Comparison of ENCODE assay signal across 32 mouse cellular contexts in genomic region chr14:105604451-105604850, GRCm38 (mm10).
"Had no signal": no experiment of that assay in that cellular context is flagged by ENCODE, and none has a peak within 500 bp of the region (broad histone marks: within the 10 kb centered on the region; RNA-seq: fewer than 3 reads in every experiment).

No protein-coding gene starts in this region.

- ATAC-seq: liver, embryonic 12.5 days; liver, postnatal 0 days; lung, postnatal 0 days; midbrain, embryonic 13.5 days; midbrain, embryonic 15.5 days; midbrain, embryonic 16.5 days had no signal

- H3K4me3 ChIP-seq: limb, embryonic 10.5 days; limb, embryonic 12.5 days; limb, embryonic 13.5 days; limb, embryonic 15.5 days; liver, embryonic 12.5 days; liver, embryonic 13.5 days; liver, embryonic 15.5 days; lung, embryonic 15.5 days; megakaryocyte, embryonic 14.5 days; midbrain, embryonic 10.5 days; midbrain, embryonic 12.5 days; midbrain, embryonic 13.5 days; midbrain, embryonic 15.5 days; myocyte; neural tube, embryonic 12.5 days had no signal

- H3K36me3 ChIP-seq: limb, embryonic 10.5 days; limb, embryonic 12.5 days; limb, embryonic 13.5 days; limb, embryonic 15.5 days; liver, embryonic 12.5 days; liver, embryonic 13.5 days; liver, embryonic 15.5 days; lung, embryonic 15.5 days; midbrain, embryonic 10.5 days; midbrain, embryonic 12.5 days; midbrain, embryonic 13.5 days; midbrain, embryonic 15.5 days; neural tube, embryonic 12.5 days had no signal

- H3K4me2 ChIP-seq: limb, embryonic 12.5 days; limb, embryonic 13.5 days; limb, embryonic 15.5 days; liver, embryonic 11.5 days; liver, embryonic 12.5 days; liver, embryonic 13.5 days; liver, embryonic 15.5 days; lung, embryonic 14.5 days; lung, embryonic 15.5 days; midbrain, embryonic 11.5 days; midbrain, embryonic 12.5 days; midbrain, embryonic 13.5 days; midbrain, embryonic 15.5 days; neural tube, embryonic 12.5 days had no signal

- H3K27me3 ChIP-seq: limb, embryonic 12.5 days; limb, embryonic 13.5 days; limb, embryonic 15.5 days; liver, embryonic 12.5 days; liver, embryonic 13.5 days; liver, embryonic 15.5 days; lung, embryonic 15.5 days; megakaryocyte, embryonic 14.5 days; midbrain, embryonic 12.5 days; midbrain, embryonic 13.5 days; midbrain, embryonic 15.5 days; neural tube, embryonic 12.5 days had no signal

- H3K9me3 ChIP-seq: limb, embryonic 10.5 days; limb, embryonic 12.5 days; limb, embryonic 13.5 days; limb, embryonic 15.5 days; liver, embryonic 12.5 days; liver, embryonic 13.5 days; liver, embryonic 15.5 days; lung, embryonic 15.5 days; midbrain, embryonic 10.5 days; midbrain, embryonic 12.5 days; midbrain, embryonic 13.5 days; midbrain, embryonic 15.5 days had no signal

- DNase-seq: left cerebral cortex, postnatal 4 days; liver; liver, embryonic 13.5 days; liver, postnatal 0 days; lung, adult 18-20 months; lung, adult 2 months; lung, postnatal 10 days; lung, postnatal 14 days; lung, postnatal 36 days; lung, postnatal 4 days; midbrain, embryonic 14.5 days had no signal

- H3K9ac ChIP-seq: limb, embryonic 12.5 days; limb, embryonic 13.5 days; limb, embryonic 15.5 days; liver, embryonic 12.5 days; liver, embryonic 13.5 days; liver, embryonic 14.5 days; liver, embryonic 15.5 days; liver, postnatal 0 days; lung, embryonic 14.5 days; lung, embryonic 15.5 days; midbrain, embryonic 12.5 days; midbrain, embryonic 13.5 days; midbrain, embryonic 15.5 days; neural tube, embryonic 12.5 days had no signal

- H3K4me1 ChIP-seq: liver, embryonic 12.5 days; liver, embryonic 13.5 days; liver, embryonic 15.5 days; midbrain, embryonic 10.5 days; midbrain, embryonic 12.5 days; midbrain, embryonic 13.5 days; midbrain, embryonic 15.5 days; neural tube, embryonic 12.5 days had no signal

- H3K27ac ChIP-seq: limb, embryonic 10.5 days; limb, embryonic 12.5 days; limb, embryonic 13.5 days; limb, embryonic 15.5 days; liver, embryonic 12.5 days; liver, embryonic 13.5 days; liver, embryonic 14.5 days; liver, embryonic 15.5 days; lung, embryonic 15.5 days; macrophage; midbrain, embryonic 10.5 days; midbrain, embryonic 12.5 days; midbrain, embryonic 13.5 days; midbrain, embryonic 15.5 days; neural tube, embryonic 12.5 days had no signal
